Mouse (Mus musculus): ENCODE data around the gene Rnasek.

GRCm38 (mm10) chr11:70227661-70228245 is 11.9 kb downstream of the Rnasek start:
- TF ChIP-seq POLR2A (IDR thresholded peaks at IDR 0.05; ENCODE audit: borderline replicate concordance, insufficient read depth, low read length) (no peak), CTCF (IDR thresholded peaks at IDR 0.05; ENCODE audit: borderline replicate concordance, insufficient read depth, low read depth, low read length) (no peak)
